Mouse (Mus musculus): ENCODE data around the gene Pum3. TPM values are rescaled to one million over a fixed set of nuclear protein-coding genes. Genes with fewer than 3 reads are reported as not detected.

Pum3 gene
- total and polyA plus RNA-seq, 3 experiments = 98.3 to 181 (median 166) TPM

DNA sequence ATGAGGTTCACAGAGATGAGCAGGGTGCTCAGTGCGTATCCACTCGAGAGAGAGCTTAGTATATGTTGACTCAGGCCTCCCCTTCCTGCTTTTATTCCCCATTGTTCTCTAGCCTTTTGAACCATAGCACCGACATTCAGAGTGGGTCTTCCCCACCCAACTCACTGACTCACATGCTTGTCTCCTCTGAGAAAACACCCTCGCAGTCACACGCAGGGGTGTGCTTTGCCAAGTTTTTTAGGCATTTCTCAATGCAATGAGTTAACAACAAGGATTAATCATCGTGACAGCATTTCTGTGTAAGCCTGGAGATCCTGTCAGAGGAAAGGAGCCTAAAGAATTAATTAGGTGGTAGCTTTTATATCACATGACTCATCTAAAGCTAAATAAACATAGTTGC, 77.9 kb downstream of the Pum3 start:
- DNase-seq (ENCODE audit: low read depth, low spot score) = no peak
- Histone ChIP-seq H3K79me2 (ENCODE audit: control insufficient read depth, insufficient read depth, low read length, poor library complexity) (no peaks in the 10 kb centered on the region), H3K9ac (ENCODE audit: control insufficient read depth, low read depth, low read length, poor library complexity, severe bottlenecking) (no peak overlapping the region), H3K9me3 (replicated peaks; ENCODE audit: insufficient read depth, low read length) (no peaks in the 10 kb centered on the region), H3K27ac (ENCODE audit: control insufficient read depth, low read depth, low read length) (no peak overlapping the region), H3K36me3 (ENCODE audit: control insufficient read depth in 1 of 2, insufficient read depth in 2 of 2, low read length in 2 of 2) (no peaks in the 10 kb centered on the region), H3K27me3 (ENCODE audit: control insufficient read depth in 1 of 2, insufficient read depth in 2 of 2, low read length in 2 of 2) (no peaks in the 10 kb centered on the region), H3K4me3 (ENCODE audit: control insufficient read depth in 1 of 2, insufficient read depth in 1 of 2, low read depth in 2 of 2, low read length in 2 of 2) (no peak overlapping the region), H3K4me1 (ENCODE audit: control insufficient read depth in 1 of 2, insufficient read depth in 2 of 2, low read length in 2 of 2) (no peaks in the 10 kb centered on the region)
- no peak for TF ChIP-seq TBP (IDR thresholded peaks at IDR 0.05; ENCODE audit: low read depth, low read length)
- no peak for TF ChIP-seq MAX (IDR thresholded peaks at IDR 0.05; ENCODE audit: low read length)
- no peak for TF ChIP-seq ZNF384 (IDR thresholded peaks at IDR 0.05; ENCODE audit: low read depth, low read length)
- TF ChIP-seq EP300 (IDR thresholded peaks at IDR 0.05; ENCODE audit: low read depth in 1 of 2, low read length in 2 of 2) = no peak

DNA sequence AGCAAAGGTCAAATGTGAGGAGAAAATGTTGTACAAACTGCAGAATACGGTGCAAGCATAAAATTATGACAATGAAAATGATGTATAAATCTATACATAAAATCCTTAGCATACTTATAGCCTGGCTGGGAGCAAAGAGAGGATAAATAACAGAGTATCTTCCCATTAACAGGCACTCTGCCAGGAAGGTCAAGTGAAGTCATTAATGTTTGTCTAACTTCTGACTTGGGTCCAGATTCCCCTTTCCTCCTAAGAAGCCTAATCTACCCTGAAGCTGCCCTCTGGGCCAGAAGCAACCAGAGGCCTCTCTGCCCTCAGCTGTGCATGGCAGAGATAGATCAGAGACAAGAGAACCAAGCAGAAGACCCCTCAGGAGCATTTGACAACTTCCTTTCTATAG, 83.1 kb downstream of the Pum3 start:
- no peak for TF ChIP-seq RCOR1 (IDR thresholded peaks at IDR 0.05; ENCODE audit: low read depth, low read length)
- no peak for TF ChIP-seq RAD21 (IDR thresholded peaks at IDR 0.05; ENCODE audit: low read depth, low read length)
- no peak for TF ChIP-seq TCF12 (IDR thresholded peaks at IDR 0.05; ENCODE audit: low read depth, low read length)
- TF ChIP-seq USF2 (IDR thresholded peaks at IDR 0.05; ENCODE audit: borderline replicate concordance in 1 of 2, insufficient read depth in 1 of 2, low read depth in 1 of 2, low read length in 2 of 2) = no peak
- TF ChIP-seq HCFC1 (IDR thresholded peaks at IDR 0.05; ENCODE audit: low read depth, low read length) = no peak
- no peak for TF ChIP-seq TBP (IDR thresholded peaks at IDR 0.05; ENCODE audit: low read depth, low read length)
- no peak for TF ChIP-seq ZC3H11A (IDR thresholded peaks at IDR 0.05; ENCODE audit: low read depth, low read length)
- TF ChIP-seq CHD1 (IDR thresholded peaks at IDR 0.05; ENCODE audit: low read depth, low read length) = no peak
- no peak for TF ChIP-seq ZNF384 (IDR thresholded peaks at IDR 0.05; ENCODE audit: low read depth, low read length)
- no peak for TF ChIP-seq POLR2A (IDR thresholded peaks at IDR 0.05; ENCODE audit: control insufficient read depth in 1 of 2, insufficient read depth in 1 of 2, low read depth in 1 of 2, low read length in 2 of 2, poor library complexity in 1 of 2)
- no peak for TF ChIP-seq ELF1 (IDR thresholded peaks at IDR 0.05; ENCODE audit: low read depth, low read length)
- TF ChIP-seq KAT2A (conservative IDR thresholded peaks at IDR 0.05; ENCODE audit: low read depth, low read length) = no peak
- no peak for TF ChIP-seq MYC (IDR thresholded peaks at IDR 0.05; ENCODE audit: low read depth, low read length)
- TF ChIP-seq CTCF (IDR thresholded peaks at IDR 0.05 in 2 of 3, conservative IDR thresholded peaks at IDR 0.05 in 1 of 3; ENCODE audit: control insufficient read depth in 1 of 3, insufficient read depth in 1 of 3, low read depth in 2 of 3, low read length in 3 of 3, poor library complexity in 1 of 3, severe bottlenecking in 1 of 3) = no peak
- no peak for TF ChIP-seq USF1 (IDR thresholded peaks at IDR 0.05; ENCODE audit: low read depth, low read length)
- TF ChIP-seq GABPA (IDR thresholded peaks at IDR 0.05; ENCODE audit: low read depth, low read length) = no peak
- no peak for TF ChIP-seq NRF1 (IDR thresholded peaks at IDR 0.05; ENCODE audit: insufficient read depth, low read depth, low read length, poor library complexity, severe bottlenecking)
- TF ChIP-seq ZKSCAN1 (IDR thresholded peaks at IDR 0.05; ENCODE audit: low read depth, low read length) = no peak
- TF ChIP-seq EP300 (IDR thresholded peaks at IDR 0.05; ENCODE audit: low read depth in 1 of 2, low read length in 2 of 2) = no peak
- Histone ChIP-seq H3K27me3 (ENCODE audit: control insufficient read depth in 1 of 2, insufficient read depth in 2 of 2, low read length in 2 of 2) (no peaks in the 10 kb centered on the region), H3K9me3 (replicated peaks; ENCODE audit: insufficient read depth, low read length) (no peaks in the 10 kb centered on the region), H3K27ac (ENCODE audit: control insufficient read depth, low read depth, low read length) (no peak overlapping the region), H3K79me2 (ENCODE audit: control insufficient read depth, insufficient read depth, low read length, poor library complexity) (no peaks in the 10 kb centered on the region), H3K9ac (ENCODE audit: control insufficient read depth, low read depth, low read length, poor library complexity, severe bottlenecking) (no peak overlapping the region), H3K36me3 (ENCODE audit: control insufficient read depth in 1 of 2, insufficient read depth in 2 of 2, low read length in 2 of 2) (no peaks in the 10 kb centered on the region), H3K4me3 (ENCODE audit: control insufficient read depth in 1 of 2, insufficient read depth in 1 of 2, low read depth in 2 of 2, low read length in 2 of 2) (no peak overlapping the region), H3K4me1 (ENCODE audit: control insufficient read depth in 1 of 2, insufficient read depth in 2 of 2, low read length in 2 of 2) (no peaks in the 10 kb centered on the region)
- no peak for DNase-seq (ENCODE audit: low read depth, low spot score)

Other genes with a start within 250 kb of the Pum3 start
- gene Vldlr, start 213.3 kb downstream of the Pum3 start, total RNA-seq (2012; rRNA removed) = not detected in 2 replicates
- not detected for gene Vldlr, start 213.3 kb downstream of the Pum3 start, polyA plus RNA-seq (2012; ENCODE audit: insufficient read depth in 1 of 2, insufficient read length in 2 of 2, low read depth in 1 of 2, low replicate concordance in 2 of 2, missing spikeins in 1 of 2)
- gene Kcnv2, start 107.2 kb downstream of the Pum3 start, total RNA-seq (2012; rRNA removed) = not detected in 2 replicates
- not detected for gene Kcnv2, start 107.2 kb downstream of the Pum3 start, polyA plus RNA-seq (2012; ENCODE audit: insufficient read depth in 1 of 2, insufficient read length in 2 of 2, low read depth in 1 of 2, low replicate concordance in 2 of 2, missing spikeins in 1 of 2)